Mouse (Mus musculus): ENCODE measurements around the gene Itm2c. TPM values are rescaled to one million over a fixed set of nuclear protein-coding genes. Genes with fewer than 3 reads are reported as not detected.

The Itm2c gene
- polyA plus RNA-seq, 1 experiment from 2014 or later = 258 TPM

GRCm38 (mm10) chr1:85870546-85870945 lies 23.5 kb upstream of the Itm2c start:
- Histone ChIP-seq H3K4me1 (no peaks in the 10 kb centered on the region), H3K4me3 (no peak overlapping the region), H3K36me3 (no peaks in the 10 kb centered on the region), H3K9ac (no peak overlapping the region), H3K27me3 (no peaks in the 10 kb centered on the region), H3K9me3 (no peaks in the 10 kb centered on the region), H3K27ac (no peak overlapping the region), H3K4me2 (replicated peaks) (no peak overlapping the region)
- no peak for ATAC-seq (ENCODE audit: insufficient number of reproducible peaks, insufficient read depth, low FRiP score, low TSS enrichment)
- WGBS = 67% methylated on average over 2 of the region's 2 CpGs

GRCm38 (mm10) chr1:85882003-85882402 lies 12.1 kb upstream of the Itm2c start:
- no peaks in the 10 kb centered on the region for H3K27me3 ChIP-seq
- no peak for ATAC-seq (ENCODE audit: insufficient number of reproducible peaks, insufficient read depth, low FRiP score, low TSS enrichment)
- H3K9me3 ChIP-seq = peaks cover 14% of the 10 kb centered on the region
- 91% methylated on average over 12 of the region's 12 CpGs for WGBS
- H3K4me1 ChIP-seq = no peaks in the 10 kb centered on the region
- no peak overlapping the region for H3K9ac ChIP-seq
- no peak overlapping the region for H3K4me3 ChIP-seq
- H3K4me2 ChIP-seq (replicated peaks) = no peak overlapping the region
- no peaks in the 10 kb centered on the region for H3K36me3 ChIP-seq
- no peak overlapping the region for H3K27ac ChIP-seq

GRCm38 (mm10) chr1:85887221-85887620 lies 6.9 kb upstream of the Itm2c start:
- H3K4me2 ChIP-seq (replicated peaks) = no peak overlapping the region
- 84% methylated on average over 7 of the region's 7 CpGs for WGBS
- no peak for ATAC-seq (ENCODE audit: insufficient number of reproducible peaks, insufficient read depth, low FRiP score, low TSS enrichment)
- H3K27me3 ChIP-seq = no peaks in the 10 kb centered on the region
- no peak overlapping the region for H3K4me3 ChIP-seq
- H3K9me3 ChIP-seq = peaks cover 6% of the 10 kb centered on the region; the same call in 1 of the 2 replicates
- H3K36me3 ChIP-seq = no peaks in the 10 kb centered on the region
- H3K4me1 ChIP-seq = no peaks in the 10 kb centered on the region
- H3K9ac ChIP-seq = no peak overlapping the region
- H3K27ac ChIP-seq = no peak overlapping the region

GRCm38 (mm10) chr1:85894748-85895360 lies 773 bp downstream of the Itm2c start:
- Histone ChIP-seq H3K4me2 (replicated peaks) (peak overlapping the region; percentile 82), H3K4me3 (peak overlapping the region; percentile 78), H3K9me3 (no peaks in the 10 kb centered on the region), H3K9ac (peak overlapping the region; percentile 84), H3K27me3 (no peaks in the 10 kb centered on the region), H3K36me3 (no peaks in the 10 kb centered on the region), H3K4me1 (peaks cover 42% of the 10 kb centered on the region), H3K27ac (peak overlapping the region; percentile 96)
- peak; percentile 33 for ATAC-seq (ENCODE audit: insufficient number of reproducible peaks, insufficient read depth, low FRiP score, low TSS enrichment)
- WGBS = under 1% methylated on average over 30 of the region's 30 CpGs

GRCm38 (mm10) chr1:85895391-85895837 lies 1.3 kb downstream of the Itm2c start:
- peak; percentile 58 for ATAC-seq (ENCODE audit: insufficient number of reproducible peaks, insufficient read depth, low FRiP score, low TSS enrichment)
- WGBS = 3% methylated on average over 15 of the region's 15 CpGs
- Histone ChIP-seq H3K4me3 (peak overlapping the region; percentile 78), H3K4me2 (replicated peaks) (peak overlapping the region; percentile 82), H3K9me3 (no peaks in the 10 kb centered on the region), H3K27me3 (no peaks in the 10 kb centered on the region), H3K9ac (peak overlapping the region; percentile 84), H3K36me3 (no peaks in the 10 kb centered on the region), H3K4me1 (peaks cover 43% of the 10 kb centered on the region), H3K27ac (peak overlapping the region; percentile 96)

GRCm38 (mm10) chr1:85896110-85896509 lies 2.0 kb downstream of the Itm2c start:
- Histone ChIP-seq H3K36me3 (no peaks in the 10 kb centered on the region), H3K4me1 (peaks cover 50% of the 10 kb centered on the region), H3K9me3 (no peaks in the 10 kb centered on the region), H3K4me2 (replicated peaks) (peak overlapping the region; percentile 82), H3K9ac (0 out of 2 replicates have a peak overlapping the region, but pooled peaks have one; percentile 84), H3K27me3 (no peaks in the 10 kb centered on the region), H3K4me3 (peak overlapping the region; percentile 78), H3K27ac (peak overlapping the region; percentile 96; the same call in 1 of the 2 replicates)
- 71% methylated on average over 5 of the region's 5 CpGs for WGBS
- ATAC-seq (ENCODE audit: insufficient number of reproducible peaks, insufficient read depth, low FRiP score, low TSS enrichment) = no peak

- Histone ChIP-seq H3K4me1 (peaks cover 59% of the 10 kb centered on the region), H3K27ac (peak overlapping the region; percentile 72), H3K4me2 (replicated peaks) (peak overlapping the region; percentile 82), H3K9ac (no peak overlapping the region), H3K36me3 (no peaks in the 10 kb centered on the region), H3K9me3 (no peaks in the 10 kb centered on the region), H3K4me3 (peak overlapping the region; percentile 78; the same call in 1 of the 2 replicates), H3K27me3 (no peaks in the 10 kb centered on the region)
- no peak for ATAC-seq (ENCODE audit: insufficient number of reproducible peaks, insufficient read depth, low FRiP score, low TSS enrichment)
- WGBS = 53% methylated on average over 12 of the region's 12 CpGs
Observed at GRCm38 (mm10) chr1:85896781-85897700, 3.0 kb downstream of the Itm2c start.

GRCm38 (mm10) chr1:85897901-85898760 lies 4.0 kb downstream of the Itm2c start:
- H3K36me3 ChIP-seq = peaks cover 4% of the 10 kb centered on the region
- peak overlapping the region; percentile 82 for H3K4me2 ChIP-seq (replicated peaks)
- H3K27me3 ChIP-seq = no peaks in the 10 kb centered on the region
- WGBS = 12% methylated on average over 8 of the region's 8 CpGs
- H3K4me1 ChIP-seq = peaks cover 64% of the 10 kb centered on the region
- H3K9ac ChIP-seq = no peak overlapping the region
- H3K9me3 ChIP-seq = no peaks in the 10 kb centered on the region
- H3K27ac ChIP-seq = peak overlapping the region; percentile 72
- H3K4me3 ChIP-seq = 0 out of 2 replicates have a peak overlapping the region, but pooled peaks have one; percentile 4
- no peak for ATAC-seq (ENCODE audit: insufficient number of reproducible peaks, insufficient read depth, low FRiP score, low TSS enrichment)

GRCm38 (mm10) chr1:85898761-85899387 lies 4.8 kb downstream of the Itm2c start:
- H3K27me3 ChIP-seq = no peaks in the 10 kb centered on the region
- no peaks in the 10 kb centered on the region for H3K9me3 ChIP-seq
- H3K4me1 ChIP-seq = peaks cover 64% of the 10 kb centered on the region
- no peak overlapping the region for H3K9ac ChIP-seq
- no peak for ATAC-seq (ENCODE audit: insufficient number of reproducible peaks, insufficient read depth, low FRiP score, low TSS enrichment)
- H3K4me3 ChIP-seq = 0 out of 2 replicates have a peak overlapping the region, but pooled peaks have one; percentile 4
- peaks cover 12% of the 10 kb centered on the region for H3K36me3 ChIP-seq
- peak overlapping the region; percentile 82 for H3K4me2 ChIP-seq (replicated peaks)
- H3K27ac ChIP-seq = peak overlapping the region; percentile 72
- WGBS = 34% methylated on average over 12 of the region's 12 CpGs

GRCm38 (mm10) chr1:85899388-85899761 lies 5.3 kb downstream of the Itm2c start:
- H3K9me3 ChIP-seq = no peaks in the 10 kb centered on the region
- no peak overlapping the region for H3K4me3 ChIP-seq
- ATAC-seq (ENCODE audit: insufficient number of reproducible peaks, insufficient read depth, low FRiP score, low TSS enrichment) = no peak
- H3K4me2 ChIP-seq (replicated peaks) = no peak overlapping the region
- H3K4me1 ChIP-seq = peaks cover 64% of the 10 kb centered on the region
- H3K27ac ChIP-seq = no peak overlapping the region
- no peak overlapping the region for H3K9ac ChIP-seq
- peaks cover 16% of the 10 kb centered on the region for H3K36me3 ChIP-seq
- no peaks in the 10 kb centered on the region for H3K27me3 ChIP-seq

Data from embryonic facial prominence, embryonic 12.5 days (tissue).